Mouse (Mus musculus) retina, postnatal 1 day (tissue): ENCODE measurements at regions not wholly inside any gene's neighbourhood (a gene's known extent, or its start where the extent isn't known, plus 50 kb on each side); places are given as distances from the start of the nearest gene placed in this dataset.
"Not testable (repeated sequence)": the region's sequence is repeated elsewhere in the genome, so short reads cannot be mapped to it uniquely, and the experiment has no call there.

Source experiments
- DNase-seq: peaks from one replicate; pipeline ENCODE4 v3.0.0-alpha.2; 2012

DNA sequence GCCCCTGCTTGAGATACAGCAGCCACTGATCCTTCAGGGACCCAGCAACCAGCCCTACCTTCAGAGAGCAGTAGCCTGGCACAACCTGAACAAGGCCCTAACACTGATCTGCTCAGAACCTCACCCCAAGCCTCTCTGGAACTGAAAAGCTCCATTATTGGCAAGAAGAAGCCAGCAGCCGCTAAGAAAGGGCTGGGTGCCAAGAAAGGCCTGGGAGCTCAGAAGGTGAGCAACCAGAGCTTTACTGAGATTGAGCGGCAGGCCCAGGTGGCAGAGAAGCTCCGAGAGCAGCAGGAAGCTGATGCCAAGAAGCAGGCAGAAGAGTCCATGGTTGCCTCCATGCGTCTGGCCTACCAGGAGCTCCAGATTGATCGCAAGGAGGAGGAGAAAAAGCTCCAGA is 74.4 kb upstream of the Oxtr start:
- DNase-seq, result not testable (repeated sequence)

DNA sequence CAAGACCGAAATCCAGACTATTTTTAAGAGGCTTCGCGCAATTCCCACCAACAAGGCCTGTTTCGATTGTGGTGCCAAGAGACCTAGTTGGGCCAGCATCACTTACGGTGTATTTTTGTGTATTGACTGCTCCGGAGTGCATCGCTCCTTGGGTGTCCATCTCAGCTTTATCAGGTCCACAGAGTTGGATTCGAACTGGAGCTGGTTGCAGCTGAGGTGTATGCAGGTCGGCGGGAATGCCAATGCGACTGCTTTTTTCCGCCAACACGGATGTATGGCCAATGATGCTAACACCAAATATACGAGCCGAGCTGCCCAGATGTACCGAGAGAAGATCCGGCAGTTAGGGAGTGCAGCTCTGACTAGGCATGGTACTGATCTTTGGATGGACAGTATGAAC is 73.9 kb upstream of the Oxtr start:
- not testable (repeated sequence) for DNase-seq

DNA sequence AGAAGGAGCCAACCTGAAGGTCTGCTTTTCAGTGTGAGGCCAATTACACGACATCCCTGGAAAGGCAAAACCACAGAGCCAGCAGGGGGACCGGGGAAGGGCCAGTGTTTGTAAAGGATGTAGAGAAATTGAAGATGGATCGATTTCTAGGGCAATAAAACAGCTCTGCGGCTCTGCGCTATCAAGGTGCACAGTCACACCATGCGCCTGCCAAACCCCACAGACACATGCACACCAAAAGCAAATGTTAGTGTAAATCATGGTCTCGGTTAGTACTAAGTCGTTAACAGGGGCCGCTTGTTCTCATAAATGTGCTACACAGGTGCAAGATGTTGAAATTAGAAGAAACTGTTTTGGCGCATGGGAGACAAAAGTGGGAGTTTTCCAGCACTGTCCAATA is 72.3 kb upstream of the Oxtr start:
- no peak for DNase-seq

DNA sequence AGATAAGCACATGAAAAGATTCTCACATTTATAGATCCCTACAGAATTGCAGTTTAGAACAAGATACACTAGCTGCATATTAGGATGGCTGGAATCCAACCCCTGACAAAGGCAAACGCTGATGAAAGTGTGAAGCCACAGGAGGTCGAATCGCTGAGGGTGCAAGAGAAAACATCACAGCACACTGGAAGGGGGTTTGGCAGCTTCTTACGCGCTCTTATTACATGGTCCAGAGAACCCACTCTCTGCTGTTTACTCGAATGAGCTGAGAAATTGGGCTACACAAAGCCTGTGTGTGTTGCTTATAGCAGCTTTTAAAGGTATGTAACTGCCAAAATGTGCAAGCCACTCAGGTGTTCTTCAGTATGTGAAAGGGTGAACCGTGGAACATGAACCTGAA is 71.8 kb upstream of the Oxtr start:
- peak; percentile 26 for DNase-seq

DNA sequence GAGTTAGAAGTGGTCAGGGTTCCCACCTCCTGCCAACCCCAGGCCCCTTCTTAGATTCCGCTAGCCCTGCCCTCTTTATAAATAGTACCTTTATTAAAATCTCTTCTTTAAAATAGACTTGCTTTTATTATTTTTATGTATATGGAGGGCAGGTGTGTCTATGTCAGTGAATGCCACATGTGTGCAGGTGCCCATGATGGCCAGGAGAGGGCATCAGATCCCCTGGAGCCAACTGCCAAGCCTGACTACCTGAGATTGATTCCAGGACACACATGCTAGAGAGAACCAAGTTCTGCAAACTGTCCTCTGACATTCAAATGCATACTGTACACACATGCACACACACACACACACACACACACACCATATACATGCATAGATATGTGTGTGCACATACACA is 69.8 kb upstream of the Oxtr start:
- DNase-seq, result no peak

DNA sequence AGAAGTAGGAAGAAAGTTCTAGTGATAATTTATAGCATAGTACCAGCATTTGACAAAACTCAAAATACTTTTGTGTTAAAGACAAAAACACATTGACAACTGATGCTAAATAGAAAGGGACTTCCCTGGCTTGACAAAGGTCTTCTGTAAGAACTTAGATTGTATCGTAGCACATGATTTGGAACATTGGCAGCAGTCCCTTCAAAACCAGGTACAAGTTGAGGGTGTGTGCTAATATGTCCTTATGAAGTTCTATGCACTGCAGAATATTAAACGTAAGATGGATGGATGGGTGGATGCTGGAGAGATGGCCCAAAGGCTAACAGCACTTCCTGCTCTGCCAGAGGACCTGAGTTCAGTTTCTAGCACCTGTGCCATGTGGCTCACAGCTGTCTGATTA is 67.8 kb upstream of the Oxtr start:
- DNase-seq, result no peak

DNA sequence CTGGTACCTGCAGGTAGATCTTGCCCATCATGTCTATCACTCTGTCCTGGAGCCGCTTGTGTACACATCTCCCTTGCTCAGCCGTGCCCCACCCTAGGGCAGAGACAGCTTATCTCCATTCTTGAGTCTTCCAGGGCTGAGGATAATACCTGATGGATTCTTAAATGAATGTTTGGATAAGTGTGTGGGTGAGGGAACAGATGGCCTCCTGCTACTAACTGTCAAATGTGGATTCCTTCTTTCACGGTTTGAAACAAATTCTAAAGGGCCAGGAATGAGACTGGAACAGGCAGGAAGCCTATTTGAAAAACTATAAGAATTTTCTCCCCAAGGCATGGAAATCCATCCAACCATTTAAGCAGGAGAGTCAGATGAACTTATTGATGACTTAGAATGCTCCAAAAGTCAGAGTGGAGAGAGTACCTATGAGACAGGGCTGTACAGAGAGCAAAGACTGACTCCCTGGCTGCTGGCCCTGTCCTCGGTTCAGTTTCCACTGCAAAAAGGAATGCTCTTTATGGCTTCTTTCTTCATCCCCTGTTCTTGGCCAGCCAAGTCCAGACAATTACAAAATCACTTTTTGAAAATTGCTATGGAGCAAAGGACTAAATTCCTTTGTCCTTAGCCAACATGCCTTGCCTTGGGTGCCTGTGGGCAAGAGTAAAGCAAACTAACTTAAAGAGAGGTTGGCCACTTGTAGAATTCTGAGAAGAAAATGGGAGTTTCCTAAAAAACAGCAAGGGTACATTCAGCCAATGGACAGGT is 66.8 kb upstream of the Oxtr start:
- no peak for DNase-seq

DNA sequence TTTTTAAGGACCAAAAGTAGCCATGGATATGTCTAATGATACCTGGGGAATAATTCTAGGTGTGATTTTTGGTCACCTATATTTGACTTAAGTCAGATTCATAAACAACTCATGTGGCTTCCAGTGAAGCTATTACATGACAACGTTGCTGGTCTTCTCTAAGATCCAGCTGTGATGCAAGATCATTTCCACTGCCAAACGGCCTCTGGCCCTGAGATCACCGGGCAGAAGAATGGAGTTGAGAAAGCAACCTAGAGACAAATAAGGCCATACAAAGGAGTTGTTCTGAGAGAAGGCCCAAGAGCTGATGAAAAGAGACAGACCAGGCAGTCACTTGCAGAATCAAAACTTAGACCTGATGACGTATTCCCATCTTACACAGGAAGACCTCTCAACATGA is 64.3 kb upstream of the Oxtr start:
- DNase-seq, result no peak

DNA sequence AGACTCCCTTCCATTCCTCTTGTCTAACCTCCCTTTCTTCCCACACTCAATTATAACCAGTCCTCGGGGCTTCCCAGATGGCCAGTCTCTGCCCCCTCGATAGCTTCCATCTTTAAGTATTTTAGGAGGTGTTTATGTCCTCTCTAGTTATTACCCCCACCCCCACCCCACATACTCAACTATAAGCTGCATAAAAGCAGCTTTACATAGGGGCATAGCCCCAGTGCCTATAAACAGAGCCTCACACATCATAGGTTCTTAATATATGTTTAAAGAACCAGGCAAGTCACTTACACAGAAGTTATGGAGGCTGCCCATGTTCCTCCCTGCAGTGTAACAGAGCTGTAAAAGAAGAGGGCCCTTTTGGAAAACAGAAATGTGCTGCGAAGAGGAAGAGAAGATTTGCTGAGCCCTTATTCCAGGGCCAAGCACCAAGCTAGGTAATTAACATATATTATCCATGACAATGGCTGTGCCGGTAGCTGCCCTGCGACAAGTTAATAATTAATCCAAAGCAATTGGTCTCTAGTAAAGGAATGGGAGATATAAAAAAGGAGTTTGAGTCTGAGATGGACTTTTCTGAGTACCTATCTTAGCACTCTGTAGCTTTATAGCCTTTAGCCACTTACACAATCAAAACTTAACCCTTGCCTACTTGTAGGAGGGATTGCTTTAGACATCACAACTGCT is 63.6 kb upstream of the Oxtr start:
- DNase-seq, result no peak

DNA sequence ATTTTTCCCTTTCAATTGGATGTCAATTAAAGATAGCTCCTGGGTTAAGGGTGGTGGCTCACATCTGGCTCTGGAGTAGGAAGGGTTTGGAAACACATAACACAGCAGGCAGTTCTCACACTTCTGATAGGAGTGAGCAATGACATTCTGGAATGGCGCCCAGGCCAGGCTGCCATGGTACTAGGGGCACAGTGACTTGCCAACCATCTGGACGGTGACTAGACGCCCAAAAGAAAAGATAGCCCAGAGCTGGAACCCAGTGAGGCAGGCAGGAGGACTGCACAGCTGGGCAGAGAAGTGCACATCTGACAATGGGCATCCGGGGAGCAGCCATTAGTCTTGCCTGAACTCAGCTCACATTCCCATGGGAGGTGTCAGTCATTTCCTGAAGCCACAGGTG is 62.8 kb upstream of the Oxtr start:
- DNase-seq, result no peak

DNA sequence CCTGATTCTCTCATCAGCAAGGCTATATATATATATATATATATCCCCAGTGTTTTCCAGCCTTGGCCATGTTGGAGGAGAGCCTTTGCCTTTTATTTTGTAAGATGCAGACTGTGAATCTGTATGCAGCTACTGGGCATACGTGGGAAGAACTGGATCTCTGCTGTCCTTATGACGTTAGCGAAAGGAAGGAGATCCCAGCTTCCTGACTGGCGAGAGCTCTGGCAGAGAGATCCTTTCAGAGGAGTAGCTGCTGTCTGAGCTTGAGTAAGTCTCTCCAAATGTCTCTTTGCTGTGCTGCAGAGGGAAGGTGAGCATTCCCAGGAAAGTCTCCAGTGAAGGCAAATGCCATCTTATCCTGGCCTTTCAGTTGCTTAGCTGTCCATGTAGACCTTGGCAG is 61.6 kb upstream of the Oxtr start:
- DNase-seq, result no peak

DNA sequence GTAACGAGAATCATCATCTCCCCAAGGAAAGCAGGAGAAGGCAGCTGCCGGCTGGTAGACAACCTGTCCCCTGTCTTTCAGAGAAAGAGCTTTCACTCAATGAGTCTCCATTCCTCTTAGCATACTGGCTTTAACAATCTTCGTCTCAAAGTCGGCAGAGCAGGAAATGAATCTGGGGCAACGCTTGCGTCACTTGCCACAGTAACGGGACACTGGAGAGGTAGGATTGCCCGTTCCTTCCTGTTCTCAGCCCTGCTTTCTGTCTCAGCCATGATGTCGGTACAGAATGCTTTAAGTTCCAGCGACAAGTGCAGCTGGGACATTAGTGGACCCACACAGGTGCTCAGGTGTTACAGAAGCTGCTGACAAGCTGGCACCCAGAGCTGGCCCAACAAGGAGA is 57.5 kb upstream of the Oxtr start:
- no peak for DNase-seq

DNA sequence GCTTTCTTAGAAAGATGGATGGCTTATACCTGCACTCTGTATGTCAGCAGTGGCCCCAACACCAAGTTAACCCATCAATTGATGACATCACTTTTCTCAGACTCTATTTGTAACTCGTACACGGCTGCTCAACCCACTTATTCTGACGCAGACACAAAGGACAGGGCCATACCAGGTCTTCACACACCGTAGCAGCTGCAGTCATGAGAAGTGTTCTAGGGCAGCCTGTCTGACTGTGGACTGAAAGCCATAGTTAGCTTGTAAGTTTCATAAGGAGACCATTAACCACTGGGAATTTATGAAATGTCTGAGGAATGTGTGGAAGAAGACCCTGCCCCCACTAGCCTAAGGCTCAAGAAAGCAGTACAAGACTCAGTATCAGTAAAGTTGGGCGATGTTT is 56.3 kb upstream of the Oxtr start:
- DNase-seq, result no peak

DNA sequence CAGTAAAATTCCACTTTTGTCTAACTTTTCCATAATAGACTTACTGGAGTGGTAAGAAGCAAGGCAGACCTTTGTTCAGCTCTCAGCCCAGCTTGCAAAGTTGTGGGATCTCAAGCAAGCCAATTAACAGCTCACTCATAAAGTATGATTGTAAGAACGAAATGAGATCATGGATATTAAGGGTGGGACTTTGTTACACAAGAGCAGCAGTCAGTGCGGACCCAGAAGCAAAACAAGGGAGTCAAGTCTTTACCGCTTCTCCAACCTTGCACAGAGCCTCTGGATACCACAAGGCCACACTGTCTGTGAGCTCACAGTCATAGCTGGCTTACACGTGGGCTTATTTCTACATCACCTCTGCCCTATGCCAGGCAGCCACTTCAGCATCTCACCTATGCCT is 54.6 kb upstream of the Oxtr start:
- no peak for DNase-seq

DNA sequence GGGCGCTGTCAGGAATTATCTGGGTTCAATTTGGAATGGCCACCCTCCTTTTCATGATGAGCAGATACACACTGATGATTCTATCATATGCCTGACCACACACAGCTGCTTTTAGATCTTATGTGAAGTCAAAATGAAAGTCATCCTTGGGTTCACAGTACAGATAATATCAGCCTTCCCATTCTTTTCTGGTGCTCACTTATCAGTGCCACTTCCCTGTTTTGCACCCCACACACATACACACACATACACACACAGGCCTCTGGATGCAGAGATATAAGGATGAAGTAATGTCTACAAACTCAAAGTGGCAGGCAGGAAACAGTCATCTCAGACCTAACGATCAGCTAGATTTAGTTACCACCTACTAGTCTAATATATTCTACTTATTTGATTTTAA is 52.9 kb upstream of the Oxtr start:
- no peak for DNase-seq
